Mouse (Mus musculus): ENCODE results near the gene Dtd2. TPM values are rescaled to one million over a fixed set of nuclear protein-coding genes. Genes with fewer than 3 reads are reported as not detected.

Dtd2 gene
- polyA plus RNA-seq, 1 experiment from 2014 or later = 29.1 TPM

DNA sequence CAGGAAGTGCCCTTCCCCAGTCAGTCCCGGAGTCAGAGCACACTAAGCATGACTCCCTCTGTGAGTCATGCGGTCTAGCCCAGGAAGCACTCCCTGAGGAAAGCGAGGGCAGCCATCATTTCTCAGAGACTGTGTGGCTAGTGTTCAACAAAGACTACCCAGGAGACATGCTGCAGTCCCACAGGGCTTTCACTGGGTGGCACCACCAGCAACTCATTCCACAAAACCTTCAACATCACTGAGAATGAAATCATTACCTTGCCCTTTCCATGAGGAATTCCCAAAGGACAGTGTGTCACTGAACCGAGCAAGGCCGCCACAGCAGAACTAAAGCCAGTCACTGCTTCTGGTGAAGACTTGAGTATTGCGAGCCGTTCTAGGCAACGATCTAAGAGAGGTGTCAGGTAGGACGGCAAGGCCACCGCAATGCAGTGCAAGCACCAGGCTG, 58.8 kb downstream of the Dtd2 start:
- H3K9ac ChIP-seq (ENCODE audit: low read length) = no peak overlapping the region
- no peak overlapping the region for H3K27ac ChIP-seq (ENCODE audit: low read depth)
- H3K9me3 ChIP-seq (ENCODE audit: control insufficient read depth, low read length) = no peaks in the 10 kb centered on the region
- H3K4me3 ChIP-seq (ENCODE audit: low read depth, low read length) = no peak overlapping the region
- H3K36me3 ChIP-seq (ENCODE audit: control insufficient read depth, insufficient read depth, low read length) = peaks cover 76% of the 10 kb centered on the region
- H3K4me2 ChIP-seq (ENCODE audit: low read length) = no peak overlapping the region
- ATAC-seq (replicated peaks; ENCODE audit: low FRiP score, low TSS enrichment, low read depth) (no peak), DNase-seq (ENCODE audit: low spot score) (no peak)
- no peaks in the 10 kb centered on the region for H3K27me3 ChIP-seq (replicated peaks; ENCODE audit: control insufficient read depth, insufficient read depth, low read length)
- no peaks in the 10 kb centered on the region for H3K4me1 ChIP-seq (replicated peaks; ENCODE audit: control insufficient read depth, insufficient read depth, low read length)
- 84% methylated on average over 10 of the region's 10 CpGs for WGBS

GRCm38 (mm10) chr12:51945331-51945730, 61.0 kb downstream of the Dtd2 start:
- H3K4me2 ChIP-seq (ENCODE audit: low read length) = no peak overlapping the region
- no peaks in the 10 kb centered on the region for H3K4me1 ChIP-seq (replicated peaks; ENCODE audit: control insufficient read depth, insufficient read depth, low read length)
- H3K4me3 ChIP-seq (ENCODE audit: low read depth, low read length) = no peak overlapping the region
- DNase-seq (ENCODE audit: low spot score) = no peak
- H3K27me3 ChIP-seq (replicated peaks; ENCODE audit: control insufficient read depth, insufficient read depth, low read length) = no peaks in the 10 kb centered on the region
- peaks cover 60% of the 10 kb centered on the region for H3K36me3 ChIP-seq (ENCODE audit: control insufficient read depth, insufficient read depth, low read length)
- H3K9ac ChIP-seq (ENCODE audit: low read length) = no peak overlapping the region
- H3K27ac ChIP-seq (ENCODE audit: low read depth) = no peak overlapping the region
- WGBS = 94% methylated on average over 9 of the region's 9 CpGs
- no peak for ATAC-seq (replicated peaks; ENCODE audit: low FRiP score, low TSS enrichment, low read depth)
- no peaks in the 10 kb centered on the region for H3K9me3 ChIP-seq (ENCODE audit: control insufficient read depth, low read length)

GRCm38 (mm10) chr12:51939848-51940247, 66.5 kb downstream of the Dtd2 start:
- H3K9me3 ChIP-seq (ENCODE audit: control insufficient read depth, low read length) = no peaks in the 10 kb centered on the region
- no peaks in the 10 kb centered on the region for H3K27me3 ChIP-seq (replicated peaks; ENCODE audit: control insufficient read depth, insufficient read depth, low read length)
- H3K4me1 ChIP-seq (replicated peaks; ENCODE audit: control insufficient read depth, insufficient read depth, low read length) = no peaks in the 10 kb centered on the region
- DNase-seq (ENCODE audit: low spot score) (no peak), ATAC-seq (replicated peaks; ENCODE audit: low FRiP score, low TSS enrichment, low read depth) (no peak)
- H3K4me3 ChIP-seq (ENCODE audit: low read depth, low read length) = no peak overlapping the region
- H3K9ac ChIP-seq (ENCODE audit: low read length) = no peak overlapping the region
- H3K36me3 ChIP-seq (ENCODE audit: control insufficient read depth, insufficient read depth, low read length) = peaks cover 43% of the 10 kb centered on the region
- 82% methylated on average over 4 of the region's 4 CpGs for WGBS
- no peak overlapping the region for H3K27ac ChIP-seq (ENCODE audit: low read depth)
- H3K4me2 ChIP-seq (ENCODE audit: low read length) = no peak overlapping the region

Other genes starting within 250 kb of the Dtd2 start
- 41.1 and 43.3 TPM in 2 replicates for gene Hectd1, start 177.0 kb downstream of the Dtd2 start, polyA plus RNA-seq (2014; fragmentation: Nextera tagmentation; extraction: Ambion mirVana)
- gene Heatr5a, start 35.2 kb downstream of the Dtd2 start, polyA plus RNA-seq (2014; fragmentation: Nextera tagmentation; extraction: Ambion mirVana) = 11.9 and 15.0 TPM in 2 replicates
- gene Gpr33, start 21.6 kb upstream of the Dtd2 start, polyA plus RNA-seq (2014; fragmentation: Nextera tagmentation; extraction: Ambion mirVana) = not detected in 2 replicates
- 12.8 and 15.5 TPM in 2 replicates for gene Nubpl, start 91.2 kb upstream of the Dtd2 start, polyA plus RNA-seq (2014; fragmentation: Nextera tagmentation; extraction: Ambion mirVana)